Mouse (Mus musculus) adrenal gland, postnatal 25 days (tissue): Measurements from ENCODE around the gene Hykk. TPM values are rescaled to one million over a fixed set of nuclear protein-coding genes. Genes with fewer than 3 reads are reported as not detected.
A peak's percentile ranks its signal among the peaks of the same experiment; 100 is the strongest.

Source experiments
- DNase-seq: peaks from one replicate; pipeline ENCODE4 v3.0.0; 2021; ENCODE audit warnings: mixed read lengths
- total RNA-seq: library from RNA; stranded (reverse); gene quantifications from 2 replicates; pipeline ENCODE4 v1.2.3, GENCODE M21; 2021

The Hykk gene
- total RNA-seq, 1 experiment from 2014 or later: 2.5 TPM

DNA sequence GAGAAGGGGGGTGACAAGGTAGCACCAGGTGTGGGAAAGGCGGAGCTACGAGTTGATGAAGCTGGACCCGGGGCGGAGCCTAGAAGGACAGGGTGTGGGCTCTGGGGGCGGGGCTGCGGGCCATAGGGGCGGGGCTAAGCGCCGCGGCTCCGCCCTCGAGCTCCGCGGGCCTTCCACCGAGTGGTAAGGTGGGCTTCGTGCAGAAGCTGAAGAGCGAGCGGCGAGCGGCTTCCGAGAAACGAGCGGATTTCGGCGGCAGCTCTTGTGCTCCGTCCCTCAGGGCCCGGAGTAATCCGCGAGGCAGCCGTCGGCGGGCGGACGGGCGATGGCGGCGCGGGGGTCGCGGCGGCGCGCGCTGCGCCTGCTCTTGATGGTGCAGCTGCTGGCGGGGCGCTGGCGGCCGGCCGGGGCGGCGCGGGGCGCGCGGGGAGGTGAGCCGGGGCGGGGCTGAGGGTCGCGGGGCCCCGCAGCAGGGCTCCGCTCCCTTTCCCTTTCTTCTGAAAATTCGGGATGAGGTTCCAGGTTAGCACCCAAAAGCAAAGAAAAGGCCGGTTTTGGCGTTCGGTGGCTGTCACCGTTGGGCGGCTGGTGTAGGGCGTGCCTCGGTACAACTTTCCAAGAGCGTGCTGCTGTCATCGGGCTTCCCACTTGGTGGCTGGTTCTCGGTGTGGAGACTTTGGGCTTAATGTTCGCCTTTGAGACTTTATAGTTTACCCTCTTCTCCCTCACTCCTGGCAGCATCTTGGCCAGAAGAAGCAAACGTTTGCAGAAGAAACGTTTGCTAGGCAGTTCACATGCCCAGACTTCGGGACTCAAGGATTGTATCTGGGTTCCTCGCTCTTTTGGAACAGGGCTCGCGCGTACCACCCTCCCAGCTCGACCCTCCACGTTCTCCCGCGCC is 64.5 kb downstream of the Hykk start:
- DNase-seq: peak; percentile 33

DNA sequence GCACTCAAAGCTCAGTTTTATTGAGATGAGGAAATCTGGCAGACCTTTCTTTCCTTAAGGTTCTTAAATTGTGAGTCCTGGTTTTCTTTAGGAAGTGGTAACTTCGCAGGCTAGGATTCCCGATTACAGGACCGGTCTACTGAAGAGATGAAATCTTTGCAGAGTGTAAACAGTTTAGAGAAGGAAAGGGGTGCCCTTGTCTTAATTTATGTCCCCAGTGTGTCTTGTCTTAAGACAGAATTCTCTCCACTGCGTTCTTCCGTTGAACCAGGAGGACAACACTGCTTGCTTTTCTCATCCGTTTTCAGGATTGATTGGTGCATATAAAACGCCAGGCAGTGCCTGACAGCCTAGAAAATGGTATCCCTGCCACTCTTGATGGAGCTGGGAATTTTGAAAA is 65.3 kb downstream of the Hykk start:
- no peak for DNase-seq

DNA sequence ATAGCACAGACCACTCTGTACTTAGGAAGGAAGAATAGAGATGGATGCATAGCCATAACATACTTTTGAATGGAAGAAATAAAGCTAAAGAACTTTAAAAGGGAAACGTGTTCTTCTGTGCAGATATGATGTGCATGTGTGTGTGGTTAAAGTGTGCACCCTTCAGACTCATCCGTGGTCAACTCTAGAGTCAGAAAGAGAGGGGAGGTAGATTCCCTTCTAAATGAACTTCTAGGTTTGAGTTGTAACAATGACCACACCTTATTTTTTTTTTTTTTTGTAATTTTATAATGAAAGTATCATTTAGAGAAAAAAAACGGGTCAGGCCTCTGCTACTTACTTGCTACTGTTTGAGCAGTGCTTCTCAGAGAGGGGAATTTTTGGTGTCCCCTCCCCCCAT is 73.3 kb downstream of the Hykk start:
- DNase-seq: no peak

DNA sequence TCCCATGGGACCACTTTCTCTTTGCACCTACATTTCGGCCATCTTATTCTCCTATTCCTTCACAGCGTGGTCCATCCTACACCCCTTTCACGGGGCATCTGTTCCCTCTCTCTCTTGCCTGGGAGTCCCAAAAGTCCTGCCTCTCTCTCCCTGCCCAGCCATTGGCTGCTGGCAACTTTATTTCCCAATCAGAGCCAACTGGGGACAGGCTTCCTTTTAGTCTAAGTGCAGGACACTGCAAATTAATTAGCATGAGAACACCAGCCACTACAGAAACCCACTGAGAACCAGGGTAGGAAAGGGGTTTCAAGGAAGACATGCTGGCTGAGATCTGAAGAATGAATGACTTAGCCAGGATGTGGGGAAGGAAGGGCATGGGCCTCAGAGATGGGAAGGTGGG is 77.3 kb downstream of the Hykk start:
- no peak for DNase-seq

DNA sequence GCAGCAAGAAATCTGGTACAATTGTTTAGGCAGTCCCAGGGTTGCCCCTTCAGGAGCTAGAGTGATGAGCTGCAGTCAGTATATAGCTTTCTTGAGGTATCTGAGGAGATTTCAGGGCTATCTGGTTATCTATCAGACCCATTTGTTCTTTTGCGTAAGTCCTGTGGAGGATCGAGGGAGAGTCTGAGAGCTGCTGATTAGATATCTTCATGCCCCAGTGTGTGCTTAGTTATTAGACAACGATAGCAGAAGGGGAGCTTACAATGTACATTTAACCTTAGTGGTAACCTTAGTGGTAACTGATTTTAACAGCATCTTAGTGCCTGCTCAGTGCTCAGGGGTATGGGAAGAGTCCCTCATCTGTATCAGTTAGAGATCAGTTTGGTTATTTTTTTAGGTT is 78.6 kb downstream of the Hykk start:
- no peak for DNase-seq

Other genes with a start within 250 kb of the Hykk start
- 16.7 and 23.1 TPM in 2 replicates for gene Dnaja4, start 218.4 kb upstream of the Hykk start, total RNA-seq
- 63.7 and 72.0 TPM in 2 replicates for gene Wdr61, start 182.8 kb upstream of the Hykk start, total RNA-seq
- gene Crabp1, start 152.5 kb upstream of the Hykk start, total RNA-seq: 8.4 and 9.5 TPM in 2 replicates
- gene Ireb2, start 53.5 kb upstream of the Hykk start, total RNA-seq: 63.1 and 64.0 TPM in 2 replicates
- gene Psma4, start 33.5 kb downstream of the Hykk start, total RNA-seq: 202 and 203 TPM in 2 replicates
- gene AY074887, start 33.7 kb downstream of the Hykk start, total RNA-seq: not detected in 2 replicates
- gene Chrna5, start 63.6 kb downstream of the Hykk start, total RNA-seq: 0.86 and 0.88 TPM in 2 replicates
- 7.4 and 11.2 TPM in 2 replicates for gene Chrna3, start 109.3 kb downstream of the Hykk start, total RNA-seq
- 5.9 and 6.2 TPM in 2 replicates for gene Chrnb4, start 131.5 kb downstream of the Hykk start, total RNA-seq
- gene Ube2q2, start 231.6 kb downstream of the Hykk start, total RNA-seq: 54.8 and 57.1 TPM in 2 replicates